Mouse (Mus musculus) liver, embryonic 12.5 days (tissue): ENCODE measurements around the gene Tns1. TPM values are rescaled to one million over a fixed set of nuclear protein-coding genes. Genes with fewer than 3 reads are reported as not detected.

ENCODE experiments used
- ATAC-seq: fragments of 200-750 bp; cut with Nextera tagmentation; 2 replicates; pipeline ENCODE4 v1.8.0; 2017; ENCODE audit warnings: moderate number of reproducible peaks, mild to moderate bottlenecking, moderate library complexity
- H3K27ac ChIP-seq: fragments of 300-500 bp; sonication (generic); 2 replicates; pipeline ENCODE4 v1.5.1; 2016; ENCODE audit warnings: mild to moderate bottlenecking
- H3K27me3 ChIP-seq: fragments of 300-500 bp; sonication (generic); replicated peaks from 2 replicates; pipeline ENCODE4 v1.6.1; 2016; ENCODE audit warnings: mild to moderate bottlenecking, moderate library complexity
- H3K36me3 ChIP-seq: fragments of 300-500 bp; sonication (generic); 2 replicates; pipeline ENCODE4 v1.6.1; 2016; ENCODE audit warnings: mild to moderate bottlenecking, moderate library complexity
- H3K4me1 ChIP-seq: fragments of 300-500 bp; sonication (generic); 2 replicates; pipeline ENCODE4 v1.6.1; 2016
- H3K4me2 ChIP-seq: fragments of 300-500 bp; sonication (generic); 2 replicates; pipeline ENCODE4 v1.6.1; 2016; ENCODE audit warnings: mild to moderate bottlenecking, moderate library complexity
- H3K4me3 ChIP-seq: fragments of 300-500 bp; sonication (generic); 2 replicates; pipeline ENCODE4 v1.5.1; 2016; ENCODE audit warnings: mild to moderate bottlenecking, moderate library complexity
- H3K9ac ChIP-seq: fragments of 300-500 bp; sonication (generic); 2 replicates; pipeline ENCODE4 v1.6.1; 2016; ENCODE audit warnings: mild to moderate bottlenecking, moderate library complexity
- H3K9me3 ChIP-seq: fragments of 300-500 bp; sonication (generic); replicated peaks from 2 replicates; pipeline ENCODE4 v1.6.1; 2016; ENCODE audit warnings: mild to moderate bottlenecking, moderate library complexity
- WGBS: fragments of 180-500 bp; shearing (Covaris S2); methylation state at CpG from one replicate; pipeline ENCODE4 v1.1.7; 2016; ENCODE audit not compliant: insufficient replicate concordance; 5-methylcytosine and 5-hydroxymethylcytosine counted together
- polyA plus RNA-seq: library from polyadenylated mRNA; unstranded; fragments of >200 nt; fragmentation: Nextera tagmentation; extraction: Ambion mirVana; gene quantifications from 2 replicates; pipeline ENCODE4 v1.2.1, GENCODE M21; 2016

Tns1 gene
- polyA plus RNA-seq, 1 experiment from 2014 or later: 13.1 TPM

GRCm38 (mm10) chr1:73955259-73955842, 168.9 kb downstream of the Tns1 start:
- H3K27me3 ChIP-seq: no peaks in the 10 kb centered on the region
- peaks cover 18% of the 10 kb centered on the region for H3K36me3 ChIP-seq
- no peak overlapping the region for H3K4me3 ChIP-seq
- no peak for ATAC-seq
- no peak overlapping the region for H3K27ac ChIP-seq
- H3K4me1 ChIP-seq: peaks cover 12% of the 10 kb centered on the region
- H3K4me2 ChIP-seq: no peak overlapping the region
- H3K9me3 ChIP-seq: no peaks in the 10 kb centered on the region
- WGBS: 22% methylated on average over 4 of the region's 4 CpGs
- H3K9ac ChIP-seq: no peak overlapping the region

DNA sequence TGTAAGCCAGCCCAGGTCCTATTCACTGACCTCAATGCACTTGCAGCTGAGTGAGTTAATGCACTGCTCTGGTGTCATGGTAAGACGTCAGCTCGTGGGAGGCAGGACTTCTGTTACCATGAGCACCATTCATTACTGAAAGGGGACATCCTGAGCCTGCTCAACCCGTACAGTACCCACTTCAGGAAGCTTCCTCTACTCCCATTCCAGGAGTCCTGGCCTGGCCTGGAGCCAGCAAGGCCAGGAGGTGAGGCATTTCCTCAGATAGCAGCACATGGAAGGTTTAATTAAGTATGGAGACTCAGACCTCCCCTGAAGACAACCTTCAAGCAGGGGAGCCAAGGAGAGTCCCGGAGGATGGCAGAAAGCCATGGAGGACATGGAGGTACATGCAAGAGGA, 169.6 kb downstream of the Tns1 start:
- ATAC-seq: no peak
- Histone ChIP-seq H3K9me3 (no peaks in the 10 kb centered on the region), H3K4me2 (no peak overlapping the region), H3K36me3 (peaks cover 18% of the 10 kb centered on the region), H3K27ac (no peak overlapping the region), H3K4me3 (no peak overlapping the region), H3K4me1 (peaks cover 12% of the 10 kb centered on the region), H3K27me3 (no peaks in the 10 kb centered on the region), H3K9ac (no peak overlapping the region)
- WGBS: 50% methylated on average over 4 of the region's 4 CpGs

DNA sequence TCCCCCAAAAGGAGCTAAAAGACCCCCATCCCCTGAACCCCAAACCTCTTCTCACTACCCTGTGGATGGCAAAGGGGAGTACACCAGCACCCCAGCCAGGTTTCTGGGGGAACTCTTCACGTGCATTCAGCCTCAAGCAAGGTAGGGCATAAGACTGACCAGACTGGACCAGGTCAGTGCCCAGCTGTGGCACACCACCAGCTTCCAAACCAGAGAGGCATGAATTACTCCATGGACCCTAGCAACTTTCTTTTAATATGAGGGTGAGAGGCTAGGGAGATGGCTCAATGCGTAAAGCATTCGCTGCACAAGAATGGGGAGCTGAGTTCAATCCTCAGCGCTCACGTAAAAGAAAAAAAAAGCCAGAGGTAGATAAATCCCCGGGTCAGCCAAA, 170.2 kb downstream of the Tns1 start:
- Histone ChIP-seq H3K27ac (no peak overlapping the region), H3K27me3 (no peaks in the 10 kb centered on the region), H3K4me1 (peaks cover 12% of the 10 kb centered on the region), H3K9ac (no peak overlapping the region), H3K4me2 (no peak overlapping the region), H3K36me3 (peaks cover 18% of the 10 kb centered on the region), H3K9me3 (no peaks in the 10 kb centered on the region), H3K4me3 (no peak overlapping the region)
- WGBS: 78% methylated on average over 6 of the region's 6 CpGs
- ATAC-seq: no peak

DNA sequence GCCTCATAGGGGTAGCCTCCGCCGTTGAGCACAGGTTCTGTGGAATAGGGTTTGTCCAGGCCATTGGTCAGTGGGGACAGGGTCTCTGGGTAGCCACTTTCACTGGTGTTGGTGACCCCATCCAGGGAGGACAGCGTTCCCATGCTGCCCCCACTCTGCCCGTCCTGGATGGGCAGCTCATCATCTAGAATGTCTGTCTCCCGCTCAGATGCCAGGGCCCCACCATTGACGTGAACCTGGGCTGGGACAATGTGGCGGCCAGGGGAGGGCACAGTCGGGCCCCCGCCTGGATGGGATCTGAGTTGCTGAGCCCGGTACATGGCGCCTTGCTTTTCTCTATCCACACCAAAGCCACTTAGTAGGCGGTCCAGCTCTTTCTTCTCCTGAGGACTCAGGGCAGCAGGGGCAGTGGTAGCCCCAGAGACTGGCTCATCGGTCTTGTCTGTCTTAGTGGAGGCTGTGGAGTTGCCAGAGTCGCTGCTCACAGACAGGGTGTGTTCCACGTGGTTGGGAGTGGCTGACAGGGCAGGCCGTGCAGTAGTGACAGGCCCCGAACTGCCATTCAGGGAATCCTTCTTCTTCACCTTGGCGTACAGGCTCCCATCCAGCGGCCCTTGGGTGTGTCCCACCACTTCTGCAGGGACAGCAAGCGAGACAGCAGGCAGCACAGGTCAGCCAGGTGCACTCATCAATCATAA, 170.8 kb downstream of the Tns1 start:
- Histone ChIP-seq H3K4me2 (no peak overlapping the region), H3K4me1 (peaks cover 12% of the 10 kb centered on the region), H3K9me3 (no peaks in the 10 kb centered on the region), H3K4me3 (no peak overlapping the region), H3K36me3 (peaks cover 18% of the 10 kb centered on the region), H3K27me3 (no peaks in the 10 kb centered on the region), H3K9ac (no peak overlapping the region), H3K27ac (no peak overlapping the region)
- no peak for ATAC-seq
- 76% methylated on average over 20 of the region's 20 CpGs for WGBS

GRCm38 (mm10) chr1:73952598-73952997, 171.7 kb downstream of the Tns1 start:
- no peak overlapping the region for H3K27ac ChIP-seq
- ATAC-seq: no peak
- H3K9me3 ChIP-seq: no peaks in the 10 kb centered on the region
- H3K36me3 ChIP-seq: peaks cover 18% of the 10 kb centered on the region
- H3K4me1 ChIP-seq: peaks cover 12% of the 10 kb centered on the region
- no peak overlapping the region for H3K4me3 ChIP-seq
- no peak overlapping the region for H3K4me2 ChIP-seq
- WGBS: 69% methylated on average over 10 of the region's 10 CpGs
- no peaks in the 10 kb centered on the region for H3K27me3 ChIP-seq
- H3K9ac ChIP-seq: no peak overlapping the region

GRCm38 (mm10) chr1:73951178-73951577, 173.1 kb downstream of the Tns1 start:
- H3K4me2 ChIP-seq: no peak overlapping the region
- H3K27me3 ChIP-seq: no peaks in the 10 kb centered on the region
- H3K4me1 ChIP-seq: peaks cover 12% of the 10 kb centered on the region
- H3K9ac ChIP-seq: no peak overlapping the region
- no peak overlapping the region for H3K4me3 ChIP-seq
- H3K36me3 ChIP-seq: peaks cover 18% of the 10 kb centered on the region
- ATAC-seq: no peak
- WGBS: 73% methylated on average over 3 of the region's 3 CpGs
- H3K27ac ChIP-seq: no peak overlapping the region
- H3K9me3 ChIP-seq: no peaks in the 10 kb centered on the region

DNA sequence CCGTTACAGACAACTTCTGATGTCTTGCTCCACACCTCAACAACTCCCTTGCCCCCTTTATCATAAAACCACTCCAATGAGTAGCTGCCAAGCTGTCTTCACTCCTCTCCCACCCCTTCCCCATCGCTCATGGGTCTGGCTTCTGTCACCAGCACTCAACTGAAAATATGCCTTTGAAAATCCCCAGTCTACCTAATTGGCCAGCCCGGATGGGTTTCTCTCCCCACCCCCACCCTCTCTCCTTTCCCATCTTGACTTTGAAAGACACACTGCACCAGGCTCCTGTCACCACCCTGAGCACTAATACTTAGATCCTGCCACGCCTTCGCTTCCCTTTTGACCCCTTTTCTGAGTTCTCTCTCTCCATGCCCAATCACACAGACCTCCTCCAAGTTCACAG, 175.5 kb downstream of the Tns1 start:
- ATAC-seq: no peak
- H3K27ac ChIP-seq: no peak overlapping the region
- H3K4me1 ChIP-seq: no peaks in the 10 kb centered on the region
- no peak overlapping the region for H3K9ac ChIP-seq
- no peak overlapping the region for H3K4me2 ChIP-seq
- peaks cover 16% of the 10 kb centered on the region for H3K36me3 ChIP-seq
- no peak overlapping the region for H3K4me3 ChIP-seq
- no peaks in the 10 kb centered on the region for H3K9me3 ChIP-seq
- H3K27me3 ChIP-seq: no peaks in the 10 kb centered on the region
- WGBS: 57% methylated on average over 5 of the region's 5 CpGs

DNA sequence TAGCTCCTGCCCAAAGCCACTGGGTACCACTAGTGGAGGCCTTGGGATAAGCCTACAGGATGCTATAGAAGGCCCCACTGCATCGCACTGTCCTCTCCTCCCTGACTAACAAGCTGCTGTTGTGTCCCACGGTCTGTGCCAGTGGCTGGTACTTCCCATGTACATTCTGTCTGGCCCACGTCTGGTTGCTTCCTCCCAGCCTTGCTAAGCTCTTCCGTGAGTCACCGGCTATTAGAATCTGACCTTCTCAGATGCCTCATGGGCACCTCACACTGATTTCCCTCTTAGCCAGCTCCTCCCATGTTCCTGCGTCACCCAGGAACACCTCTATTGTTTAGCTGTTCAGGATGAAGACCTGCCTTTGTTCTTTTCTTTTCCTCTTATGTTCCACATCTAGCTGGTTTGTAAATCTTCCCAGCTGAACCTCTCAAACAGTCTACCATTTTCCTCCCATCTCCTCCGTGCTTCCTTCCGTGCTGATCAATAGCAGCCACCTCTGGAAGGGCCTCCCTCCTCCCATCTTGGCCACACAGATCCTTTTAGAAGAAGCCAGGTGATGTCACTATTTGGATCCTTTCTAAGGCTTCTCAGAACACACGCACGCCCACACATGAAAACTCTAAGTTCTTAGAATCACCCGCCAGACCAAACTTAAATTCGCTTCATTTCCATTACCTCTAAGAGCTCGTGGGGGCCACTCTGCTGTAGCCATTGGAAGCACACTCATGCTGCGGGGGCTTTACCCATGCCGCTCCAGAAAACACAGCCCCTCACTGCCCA, 176.5 kb downstream of the Tns1 start:
- no peaks in the 10 kb centered on the region for H3K9me3 ChIP-seq
- no peak for ATAC-seq
- no peaks in the 10 kb centered on the region for H3K27me3 ChIP-seq
- H3K4me2 ChIP-seq: no peak overlapping the region
- H3K4me1 ChIP-seq: no peaks in the 10 kb centered on the region
- no peak overlapping the region for H3K27ac ChIP-seq
- no peak overlapping the region for H3K9ac ChIP-seq
- H3K4me3 ChIP-seq: no peak overlapping the region
- peaks cover 6% of the 10 kb centered on the region for H3K36me3 ChIP-seq
- 63% methylated on average over 15 of the region's 15 CpGs for WGBS

GRCm38 (mm10) chr1:73946701-73947100, 177.5 kb downstream of the Tns1 start:
- H3K4me1 ChIP-seq: no peaks in the 10 kb centered on the region
- 69% methylated on average over 7 of the region's 7 CpGs for WGBS
- H3K4me3 ChIP-seq: no peak overlapping the region

GRCm38 (mm10) chr1:73944393-73944792, 179.9 kb downstream of the Tns1 start:
- no peaks in the 10 kb centered on the region for H3K36me3 ChIP-seq
- H3K4me2 ChIP-seq: no peak overlapping the region
- no peaks in the 10 kb centered on the region for H3K9me3 ChIP-seq
- H3K27ac ChIP-seq: no peak overlapping the region
- no peak overlapping the region for H3K4me3 ChIP-seq
- 70% methylated on average over 3 of the region's 3 CpGs for WGBS
- no peak for ATAC-seq
- H3K4me1 ChIP-seq: no peaks in the 10 kb centered on the region
- H3K27me3 ChIP-seq: no peaks in the 10 kb centered on the region
- H3K9ac ChIP-seq: no peak overlapping the region

More at GRCm38 (mm10) chr1:73946701-73947100, 177.5 kb downstream of the Tns1 start:
- no peak overlapping the region for H3K9ac ChIP-seq
- no peaks in the 10 kb centered on the region; the same call in 1 of the 2 replicates for H3K36me3 ChIP-seq
- H3K27me3 ChIP-seq: no peaks in the 10 kb centered on the region
- H3K4me2 ChIP-seq: no peak overlapping the region
- no peaks in the 10 kb centered on the region for H3K9me3 ChIP-seq
- no peak for ATAC-seq
- no peak overlapping the region for H3K27ac ChIP-seq

DNA sequence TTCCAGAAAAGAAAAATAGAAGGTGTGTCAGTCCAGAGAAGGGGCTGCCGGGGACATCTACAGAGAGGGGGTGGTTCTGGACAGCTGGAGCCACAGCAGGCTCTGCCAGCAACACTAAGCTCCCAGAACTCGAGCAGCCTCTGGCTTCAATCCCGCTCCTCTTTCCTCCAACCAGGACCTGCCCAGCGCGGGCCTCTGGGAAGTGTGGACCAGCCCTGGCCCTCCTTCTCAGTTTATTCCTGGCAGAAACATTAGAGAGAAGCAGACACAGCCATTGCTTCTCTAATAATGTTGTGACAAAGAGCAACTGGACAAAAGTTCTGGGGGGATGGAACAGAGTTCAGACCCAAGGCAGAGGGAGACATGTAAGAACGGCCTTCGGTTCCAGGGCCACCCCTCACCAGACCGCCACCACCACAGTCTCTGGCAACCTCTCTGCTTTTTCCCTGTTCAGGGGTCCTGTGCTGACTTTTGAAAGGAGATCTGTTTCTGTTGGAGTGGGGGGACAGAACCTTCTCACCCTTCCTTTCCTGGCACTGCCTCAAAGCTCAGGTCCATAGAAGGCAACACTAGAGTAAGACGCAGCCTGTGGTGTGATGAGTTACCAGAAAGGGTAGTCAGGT, 180.5 kb downstream of the Tns1 start:
- ATAC-seq: no peak

DNA sequence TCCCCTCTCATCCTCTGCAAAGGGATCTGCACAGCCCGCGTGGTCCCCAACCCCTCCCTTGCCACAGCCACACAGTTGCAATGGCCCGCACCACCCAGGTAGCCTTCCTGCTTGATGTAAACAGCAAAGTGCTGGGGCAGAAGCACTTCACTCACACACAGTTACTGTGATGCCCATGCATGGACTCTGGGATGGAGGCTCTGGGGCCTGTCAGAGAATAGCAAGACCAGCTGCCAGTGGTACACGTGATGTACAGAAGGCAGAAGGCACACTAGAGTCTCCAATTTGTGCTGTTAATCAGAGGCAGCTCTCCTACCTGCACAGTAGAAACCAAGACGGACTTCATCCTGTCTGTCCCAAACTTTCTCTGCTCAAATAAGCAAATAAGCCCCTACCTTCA, 181.0 kb downstream of the Tns1 start:
- H3K27ac ChIP-seq: no peak overlapping the region
- 76% methylated on average over 5 of the region's 5 CpGs for WGBS
- no peaks in the 10 kb centered on the region for H3K27me3 ChIP-seq
- H3K4me3 ChIP-seq: no peak overlapping the region
- ATAC-seq: no peak
- H3K4me1 ChIP-seq: no peaks in the 10 kb centered on the region
- H3K9me3 ChIP-seq: no peaks in the 10 kb centered on the region
- no peak overlapping the region for H3K9ac ChIP-seq
- H3K36me3 ChIP-seq: no peaks in the 10 kb centered on the region
- H3K4me2 ChIP-seq: no peak overlapping the region

More for the DNA sequence above, 180.5 kb downstream of the Tns1 start:
- Histone ChIP-seq H3K9ac (no peak overlapping the region), H3K36me3 (no peaks in the 10 kb centered on the region), H3K9me3 (no peaks in the 10 kb centered on the region), H3K4me3 (no peak overlapping the region), H3K27me3 (no peaks in the 10 kb centered on the region), H3K27ac (no peak overlapping the region), H3K4me2 (no peak overlapping the region), H3K4me1 (no peaks in the 10 kb centered on the region)
- 67% methylated on average over 9 of the region's 9 CpGs for WGBS
